Mouse (Mus musculus): ENCODE data around the gene Gstm7. TPM values are rescaled to one million over a fixed set of nuclear protein-coding genes. Genes with fewer than 3 reads are reported as not detected.

The Gstm7 gene
- polyA plus RNA-seq, 1 experiment from 2014 or later: 13.0 TPM

DNA sequence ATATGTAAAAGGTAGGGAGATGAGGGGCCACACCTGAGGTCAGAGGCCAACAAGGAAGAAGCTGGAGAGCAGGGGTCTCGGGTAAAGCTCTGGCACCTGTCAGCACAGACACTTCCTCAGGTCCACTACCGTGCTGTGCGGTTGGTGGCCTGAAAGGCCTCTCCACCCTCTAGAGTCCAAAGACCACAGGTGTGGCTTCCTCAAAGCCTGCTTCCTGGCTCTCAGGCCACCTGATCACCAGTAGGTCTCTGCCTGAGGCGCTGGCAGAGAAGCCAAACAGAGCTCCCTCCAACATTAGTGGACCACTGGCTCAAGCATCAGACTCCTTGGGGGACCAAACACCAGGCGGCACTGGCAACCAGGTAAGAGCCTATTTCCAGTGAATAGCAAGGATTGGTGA is 54.6 kb downstream of the Gstm7 start, which contains the start of gene Eps8l3:
TSS of gene Eps8l3 (plus strand) at position 225 of the 400 bp plus-strand sequence.
- Histone ChIP-seq H3K4me1 (replicated peaks; ENCODE audit: control insufficient read depth, insufficient read depth, low read length) (peaks cover 17% of the 10 kb centered on the region), H3K4me2 (replicated peaks; ENCODE audit: low read depth) (peak within 1 kb of the TSS; percentile 70), H3K9me3 (ENCODE audit: control insufficient read depth) (no peaks in the 10 kb centered on the region), H3K27ac (ENCODE audit: low read depth, low read length) (peak within 1 kb of the TSS; percentile 95), H3K36me3 (ENCODE audit: control insufficient read depth, insufficient read depth) (peaks cover 19% of the 10 kb centered on the region), H3K9ac (ENCODE audit: low read depth, low read length) (peak within 1 kb of the TSS; percentile 86), H3K4me3 (ENCODE audit: low read depth, low read length) (peak within 1 kb of the TSS; percentile 53), H3K27me3 (replicated peaks; ENCODE audit: control insufficient read depth, insufficient read depth, low read length) (no peaks in the 10 kb centered on the region)
- TF ChIP-seq CTCF (IDR thresholded peaks at IDR 0.05; ENCODE audit: low read depth): no peak
- ATAC-seq: peak; percentile 63
- WGBS: 35% methylated on average over 5 of the region's 5 CpGs

Other genes with a start within 250 kb of the Gstm7 start
- gene Ahcyl1, start 235.3 kb downstream of the Gstm7 start, polyA plus RNA-seq (2015; fragmentation: Nextera tagmentation; extraction: Ambion mirVana): 37.8 and 39.0 TPM in 2 replicates
- gene Csf1, start 171.3 kb downstream of the Gstm7 start, polyA plus RNA-seq (2015; fragmentation: Nextera tagmentation; extraction: Ambion mirVana): 8.6 and 9.2 TPM in 2 replicates
- gene Eps8l3, start 54.6 kb downstream of the Gstm7 start, polyA plus RNA-seq (2015; fragmentation: Nextera tagmentation; extraction: Ambion mirVana): 475 and 488 TPM in 2 replicates
- gene Gstm5, start 36.0 kb downstream of the Gstm7 start, polyA plus RNA-seq (2015; fragmentation: Nextera tagmentation; extraction: Ambion mirVana): 157 and 172 TPM in 2 replicates
- gene Gstm6, start 11.9 kb upstream of the Gstm7 start, polyA plus RNA-seq (2015; fragmentation: Nextera tagmentation; extraction: Ambion mirVana): 21.6 and 21.9 TPM in 2 replicates
- gene Gstm3, start 37.5 kb upstream of the Gstm7 start, polyA plus RNA-seq (2015; fragmentation: Nextera tagmentation; extraction: Ambion mirVana): 53.9 and 60.7 TPM in 2 replicates
- gene Gstm2, start 54.6 kb upstream of the Gstm7 start, polyA plus RNA-seq (2015; fragmentation: Nextera tagmentation; extraction: Ambion mirVana): 94.6 and 108 TPM in 2 replicates
- gene Gstm1, start 86.2 kb upstream of the Gstm7 start, polyA plus RNA-seq (2015; fragmentation: Nextera tagmentation; extraction: Ambion mirVana): 92.7 and 96.3 TPM in 2 replicates
- gene Gstm4, start 113.1 kb upstream of the Gstm7 start, polyA plus RNA-seq (2015; fragmentation: Nextera tagmentation; extraction: Ambion mirVana): 28.4 and 30.5 TPM in 2 replicates
- gene Ampd2, start 154.8 kb upstream of the Gstm7 start, polyA plus RNA-seq (2015; fragmentation: Nextera tagmentation; extraction: Ambion mirVana): 17.6 and 18.2 TPM in 2 replicates
- gene Gnat2, start 161.0 kb upstream of the Gstm7 start, polyA plus RNA-seq (2015; fragmentation: Nextera tagmentation; extraction: Ambion mirVana): 0.43 and 0.80 TPM in 2 replicates
- gene Gnai3, start 214.3 kb upstream of the Gstm7 start, polyA plus RNA-seq (2015; fragmentation: Nextera tagmentation; extraction: Ambion mirVana): 99.6 and 101 TPM in 2 replicates
- gene Gpr61, start 223.1 kb upstream of the Gstm7 start, polyA plus RNA-seq (2015; fragmentation: Nextera tagmentation; extraction: Ambion mirVana): 0.05 and 0.13 TPM in 2 replicates